Mouse (Mus musculus) right cerebral cortex, adult 18-20 months (tissue): Measurements from ENCODE around the gene Heatr6.

Experiments used
- DNase-seq: peaks from one replicate; pipeline ENCODE4 v3.0.0; 2022; ENCODE audit warnings: mixed read lengths

The Heatr6 gene

GRCm38 (mm10) chr11:83754227-83754626, 731 bp downstream of the Heatr6 start:
- DNase-seq = no peak

- DNase-seq = no peak
Observed at GRCm38 (mm10) chr11:83767306-83767705, 13.8 kb downstream of the Heatr6 start.

- no peak for DNase-seq
Observed at GRCm38 (mm10) chr11:83768976-83769375, 15.5 kb downstream of the Heatr6 start.

GRCm38 (mm10) chr11:83771014-83771413, 17.5 kb downstream of the Heatr6 start:
- no peak for DNase-seq

- DNase-seq = no peak
Observed at GRCm38 (mm10) chr11:83772341-83772740, 18.8 kb downstream of the Heatr6 start.

GRCm38 (mm10) chr11:83773691-83774090, 20.2 kb downstream of the Heatr6 start:
- DNase-seq = no peak

GRCm38 (mm10) chr11:83774324-83774723, 20.8 kb downstream of the Heatr6 start:
- no peak for DNase-seq

- no peak for DNase-seq
Observed at GRCm38 (mm10) chr11:83776798-83777197, 23.3 kb downstream of the Heatr6 start.

GRCm38 (mm10) chr11:83783931-83784600, 30.6 kb downstream of the Heatr6 start:
- DNase-seq = no peak

- DNase-seq = no peak
Observed at GRCm38 (mm10) chr11:83784661-83785060, 31.2 kb downstream of the Heatr6 start.

GRCm38 (mm10) chr11:83785366-83785765, 31.9 kb downstream of the Heatr6 start:
- peak; percentile 40 for DNase-seq

GRCm38 (mm10) chr11:83786835-83787234, 33.3 kb downstream of the Heatr6 start:
- DNase-seq = no peak

- no peak for DNase-seq
Observed at GRCm38 (mm10) chr11:83787401-83788021, 34.0 kb downstream of the Heatr6 start.

GRCm38 (mm10) chr11:83788331-83788730, 34.8 kb downstream of the Heatr6 start:
- no peak for DNase-seq

GRCm38 (mm10) chr11:83789259-83789658, 35.8 kb downstream of the Heatr6 start:
- no peak for DNase-seq

- no peak for DNase-seq
Observed at GRCm38 (mm10) chr11:83791133-83791532, 37.6 kb downstream of the Heatr6 start.

GRCm38 (mm10) chr11:83792316-83792914, 38.9 kb downstream of the Heatr6 start:
- DNase-seq = no peak

- DNase-seq = no peak
Observed at GRCm38 (mm10) chr11:83793264-83793663, 39.8 kb downstream of the Heatr6 start.

- DNase-seq = no peak
Observed at GRCm38 (mm10) chr11:83796112-83796511, 42.6 kb downstream of the Heatr6 start.

- no peak for DNase-seq
Observed at GRCm38 (mm10) chr11:83796980-83797608, 43.6 kb downstream of the Heatr6 start.

GRCm38 (mm10) chr11:83799871-83800430, 46.5 kb downstream of the Heatr6 start:
- DNase-seq = no peak

- no peak for DNase-seq
Observed at GRCm38 (mm10) chr11:83802166-83802565, 48.7 kb downstream of the Heatr6 start.

GRCm38 (mm10) chr11:83802581-83802980, 49.1 kb downstream of the Heatr6 start:
- DNase-seq = no peak
